Mouse (Mus musculus) hindbrain, embryonic 14.5 days (tissue): Measurements from ENCODE around the gene Psma3. TPM values are rescaled to one million over a fixed set of nuclear protein-coding genes. Genes with fewer than 3 reads are reported as not detected.
A peak's percentile ranks its signal among the peaks of the same experiment; 100 is the strongest.

Experiments used
- ATAC-seq: fragments of 200-750 bp; cut with Nextera tagmentation; 2 replicates; pipeline ENCODE4 v1.8.0; 2017; ENCODE audit warnings: moderate number of reproducible peaks, mild to moderate bottlenecking, moderate TSS enrichment, moderate library complexity; ENCODE audit not compliant: low FRiP score
- DNase-seq: peaks from one replicate; pipeline ENCODE4 v3.0.0-alpha.2; 2015; ENCODE audit warnings: low spot score
- H3K27ac ChIP-seq: fragments of 300-500 bp; sonication (generic); 2 replicates; pipeline ENCODE4 v1.5.1; 2014; ENCODE audit warnings: mild to moderate bottlenecking, moderate library complexity
- H3K27me3 ChIP-seq: fragments of 300-500 bp; sonication (generic); 2 replicates; pipeline ENCODE4 v1.6.1; 2014; ENCODE audit warnings: mild to moderate bottlenecking, low read length, mixed read lengths; ENCODE audit not compliant: control insufficient read depth, insufficient read depth
- H3K36me3 ChIP-seq: fragments of 300-500 bp; sonication (generic); replicated peaks from 2 replicates; pipeline ENCODE4 v1.6.1; 2014; ENCODE audit not compliant: control insufficient read depth, insufficient read depth
- H3K4me1 ChIP-seq: fragments of 300-500 bp; sonication (generic); replicated peaks from 2 replicates; pipeline ENCODE4 v1.6.1; 2014; ENCODE audit warnings: antibody characterized with exemption, low read length, mixed read lengths; ENCODE audit not compliant: control insufficient read depth, insufficient read depth
- H3K4me2 ChIP-seq: fragments of 300-500 bp; sonication (generic); replicated peaks from 2 replicates; pipeline ENCODE4 v1.6.1; 2014; ENCODE audit warnings: mild to moderate bottlenecking, moderate library complexity
- H3K4me3 ChIP-seq: fragments of 300-500 bp; sonication (generic); replicated peaks from 2 replicates; pipeline ENCODE4 v1.5.1; 2014; ENCODE audit warnings: mild to moderate bottlenecking, low read length
- H3K9ac ChIP-seq: fragments of 300-500 bp; sonication (generic); 2 replicates; pipeline ENCODE4 v1.6.1; 2014
- H3K9me3 ChIP-seq: fragments of 300-500 bp; sonication (generic); 2 replicates; pipeline ENCODE4 v1.6.1; 2016; ENCODE audit warnings: low read length; ENCODE audit not compliant: control insufficient read depth
- WGBS: fragments of 180-500 bp; shearing (Covaris S2); extraction: QIAGEN DNeasy Blood & Tissue Kit; methylation state at CpG from one replicate; pipeline ENCODE4 v1.1.7; 2014; 5-methylcytosine and 5-hydroxymethylcytosine counted together
- polyA plus RNA-seq: library from polyadenylated mRNA; unstranded; fragments of >200 nt; fragmentation: Nextera tagmentation; extraction: Ambion mirVana; gene quantifications from 2 replicates; pipeline ENCODE4 v1.2.1, GENCODE M21; 2014

Psma3 gene
- polyA plus RNA-seq, 1 experiment from 2014 or later, result 564 TPM

- Histone ChIP-seq H3K9me3 (no peaks in the 10 kb centered on the region), H3K36me3 (peaks cover 63% of the 10 kb centered on the region), H3K9ac (no peak overlapping the region), H3K4me2 (no peak overlapping the region; the same call in 1 of the 2 replicates), H3K27me3 (no peaks in the 10 kb centered on the region), H3K27ac (no peak overlapping the region), H3K4me1 (no peaks in the 10 kb centered on the region), H3K4me3 (no peak overlapping the region)
- no peak for ATAC-seq
- WGBS, result 58% methylated on average over 5 of the region's 5 CpGs
- DNase-seq, result peak; percentile 38
Observed at GRCm38 (mm10) chr12:70999423-70999903, 25.0 kb downstream of the Psma3 start.

GRCm38 (mm10) chr12:71000344-71000743 is 25.9 kb downstream of the Psma3 start:
- H3K27ac ChIP-seq, result no peak overlapping the region
- ATAC-seq, result no peak
- H3K36me3 ChIP-seq, result peaks cover 63% of the 10 kb centered on the region
- no peaks in the 10 kb centered on the region for H3K27me3 ChIP-seq
- WGBS, result 79% methylated on average over 1 of the region's 1 CpGs
- no peaks in the 10 kb centered on the region for H3K4me1 ChIP-seq
- no peak overlapping the region for H3K4me2 ChIP-seq
- H3K9me3 ChIP-seq, result no peaks in the 10 kb centered on the region
- no peak overlapping the region for H3K4me3 ChIP-seq
- no peak for DNase-seq
- no peak overlapping the region for H3K9ac ChIP-seq

GRCm38 (mm10) chr12:71001456-71001855 is 27.0 kb downstream of the Psma3 start:
- Histone ChIP-seq H3K27ac (no peak overlapping the region), H3K36me3 (peaks cover 63% of the 10 kb centered on the region), H3K4me1 (no peaks in the 10 kb centered on the region), H3K9me3 (no peaks in the 10 kb centered on the region), H3K27me3 (no peaks in the 10 kb centered on the region), H3K4me3 (no peak overlapping the region), H3K4me2 (no peak overlapping the region), H3K9ac (no peak overlapping the region)
- no peak for DNase-seq
- 72% methylated on average over 6 of the region's 6 CpGs for WGBS
- no peak for ATAC-seq

GRCm38 (mm10) chr12:71003760-71004426 is 29.5 kb downstream of the Psma3 start:
- Histone ChIP-seq H3K27me3 (no peaks in the 10 kb centered on the region), H3K4me3 (no peak overlapping the region), H3K9me3 (no peaks in the 10 kb centered on the region), H3K27ac (no peak overlapping the region), H3K36me3 (peaks cover 71% of the 10 kb centered on the region), H3K4me2 (no peak overlapping the region), H3K9ac (no peak overlapping the region), H3K4me1 (no peaks in the 10 kb centered on the region)
- WGBS, result 94% methylated on average over 5 of the region's 6 CpGs
- ATAC-seq, result no peak
- no peak for DNase-seq

- peaks cover 84% of the 10 kb centered on the region for H3K36me3 ChIP-seq
- no peaks in the 10 kb centered on the region for H3K4me1 ChIP-seq
- H3K4me3 ChIP-seq, result no peak overlapping the region
- H3K9me3 ChIP-seq, result no peaks in the 10 kb centered on the region
- 96% methylated on average over 6 of the region's 6 CpGs for WGBS
- no peak overlapping the region for H3K27ac ChIP-seq
- H3K9ac ChIP-seq, result no peak overlapping the region
- no peak overlapping the region for H3K4me2 ChIP-seq
- H3K27me3 ChIP-seq, result no peaks in the 10 kb centered on the region
- ATAC-seq (no peak), DNase-seq (no peak)
Observed at GRCm38 (mm10) chr12:71006141-71006540, 31.7 kb downstream of the Psma3 start.

GRCm38 (mm10) chr12:71006901-71007300 is 32.5 kb downstream of the Psma3 start:
- 0 out of 2 replicates have a peak, but pooled peaks cover 3% of the 10 kb centered on the region for H3K4me1 ChIP-seq

GRCm38 (mm10) chr12:71009769-71010168 is 35.3 kb downstream of the Psma3 start:
- Histone ChIP-seq H3K27ac (no peak overlapping the region), H3K9me3 (no peaks in the 10 kb centered on the region), H3K27me3 (no peaks in the 10 kb centered on the region), H3K9ac (no peak overlapping the region), H3K36me3 (peaks cover 81% of the 10 kb centered on the region), H3K4me1 (peaks cover 26% of the 10 kb centered on the region), H3K4me3 (no peak overlapping the region), H3K4me2 (no peak overlapping the region)
- ATAC-seq, result no peak
- no peak for DNase-seq
- WGBS, result 74% methylated on average over 4 of the region's 4 CpGs

More at GRCm38 (mm10) chr12:71006901-71007300, 32.5 kb downstream of the Psma3 start:
- Histone ChIP-seq H3K9me3 (no peaks in the 10 kb centered on the region), H3K9ac (no peak overlapping the region), H3K27ac (no peak overlapping the region), H3K4me3 (no peak overlapping the region), H3K36me3 (peaks cover 87% of the 10 kb centered on the region), H3K4me2 (no peak overlapping the region), H3K27me3 (no peaks in the 10 kb centered on the region)
- no peak for ATAC-seq
- WGBS, result 84% methylated on average over 7 of the region's 7 CpGs
- no peak for DNase-seq

GRCm38 (mm10) chr12:71014845-71015362 is 40.5 kb downstream of the Psma3 start:
- 1% methylated on average over 31 of the region's 32 CpGs for WGBS
- Histone ChIP-seq H3K4me2 (peak overlapping the region; percentile 72), H3K27ac (peak overlapping the region; percentile 96), H3K9me3 (no peaks in the 10 kb centered on the region), H3K9ac (peak overlapping the region; percentile 73), H3K27me3 (no peaks in the 10 kb centered on the region), H3K4me3 (peak overlapping the region; percentile 79), H3K36me3 (peaks cover 39% of the 10 kb centered on the region), H3K4me1 (peaks cover 31% of the 10 kb centered on the region)
- ATAC-seq (no peak; the same call in 1 of the 2 replicates), DNase-seq (peak; percentile 36)

GRCm38 (mm10) chr12:71015363-71016210 is 41.2 kb downstream of the Psma3 start, which contains the start of gene Arid4a:
Gene Arid4a, plus strand, starts transcription at chr12:71015990.
- peaks cover 39% of the 10 kb centered on the region for H3K36me3 ChIP-seq
- H3K9ac ChIP-seq, result peak within 1 kb of the TSS; percentile 76
- DNase-seq (peak; percentile 98), ATAC-seq (peak; percentile 98)
- peaks cover 31% of the 10 kb centered on the region for H3K4me1 ChIP-seq
- no peaks in the 10 kb centered on the region for H3K27me3 ChIP-seq
- WGBS, result under 1% methylated on average over 61 of the region's 61 CpGs
- H3K9me3 ChIP-seq, result no peaks in the 10 kb centered on the region
- H3K27ac ChIP-seq, result peak within 1 kb of the TSS; percentile 96
- peak within 1 kb of the TSS; percentile 72 for H3K4me2 ChIP-seq
- H3K4me3 ChIP-seq, result peak within 1 kb of the TSS; percentile 88
